Mouse (Mus musculus) megakaryocyte, embryonic 14.5 days (primary cell): Measurements from ENCODE around the gene Oaz1.

Experiments
- FLI1 ChIP-seq: IDR thresholded peaks from 2 replicates; pipeline ENCODE4 v1.6.1; 2012; ENCODE audit warnings: low read length, inconsistent platforms, mixed read lengths
- GATA1 ChIP-seq: IDR thresholded peaks from 3 replicates; pipeline ENCODE4 v1.6.1; 2012; ENCODE audit warnings: mixed read lengths, low read length, inconsistent platforms, borderline replicate concordance

- TF ChIP-seq GATA1 (no peak), FLI1 (no peak)
Measured at GRCm38 (mm10) chr10:80785963-80786362, 40.5 kb upstream of the Oaz1 start.
